Mouse (Mus musculus) right cerebral cortex, postnatal 10 days (tissue): ENCODE measurements around the gene Khsrp.
A peak's percentile ranks its signal among the peaks of the same experiment; 100 is the strongest.

Experiments used
- DNase-seq, 2 experiments: peaks; one replicate each; pipeline ENCODE4 v3.0.0; 2021; ENCODE audit warnings: low spot score in 2 of 2

The Khsrp gene

GRCm38 (mm10) chr17:56988921-56989430 is 42.3 kb downstream of the Khsrp start:
- DNase-seq = peak; percentile 22 to 32

DNA sequence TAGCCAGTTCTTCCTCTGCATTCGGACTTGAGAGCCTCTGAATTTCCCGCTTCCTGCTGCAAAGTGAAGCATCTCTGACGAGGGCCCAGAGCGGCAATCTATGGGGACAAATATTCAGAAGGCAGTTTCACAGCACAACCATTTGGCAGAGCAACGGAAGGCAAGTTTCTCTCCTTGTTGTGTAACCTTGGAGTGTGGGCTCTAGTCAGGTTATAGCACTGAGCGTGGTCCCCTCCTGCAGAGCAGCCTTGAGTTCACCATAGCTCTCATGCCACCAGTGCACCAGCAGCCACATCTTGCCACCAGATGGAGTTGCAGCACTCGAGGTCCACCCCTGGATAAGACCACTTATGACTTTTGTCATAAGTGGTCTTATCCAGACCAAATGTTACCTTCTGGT is 42.9 kb downstream of the Khsrp start:
- peak; percentile 20 to 22 for DNase-seq

- peak in 1 of 2 experiments; percentile 9 for DNase-seq
These were observed 45.1 kb downstream of the Khsrp start for GRCm38 (mm10) chr17:56986105-56986805.

DNA sequence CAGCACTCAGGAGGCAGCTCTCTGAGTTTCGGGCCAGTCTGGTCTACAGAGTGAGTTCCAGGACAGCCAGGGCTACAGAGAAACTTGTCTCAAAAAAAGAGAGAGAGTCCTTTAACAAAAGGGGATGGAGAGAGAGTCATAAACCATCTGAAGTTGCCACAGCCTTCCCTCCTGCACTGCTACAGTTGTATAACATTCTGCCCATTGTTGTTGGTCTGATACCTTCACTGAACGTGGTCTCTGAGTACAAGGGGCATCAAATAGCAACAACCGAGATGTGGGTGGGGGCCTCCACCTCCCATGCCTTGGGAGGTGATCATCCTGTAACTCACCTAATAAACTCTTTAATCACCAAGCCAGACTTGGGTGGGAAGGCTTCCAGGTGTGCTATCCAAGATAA is 45.7 kb downstream of the Khsrp start:
- peak in 1 of 2 experiments; percentile 7 for DNase-seq

DNA sequence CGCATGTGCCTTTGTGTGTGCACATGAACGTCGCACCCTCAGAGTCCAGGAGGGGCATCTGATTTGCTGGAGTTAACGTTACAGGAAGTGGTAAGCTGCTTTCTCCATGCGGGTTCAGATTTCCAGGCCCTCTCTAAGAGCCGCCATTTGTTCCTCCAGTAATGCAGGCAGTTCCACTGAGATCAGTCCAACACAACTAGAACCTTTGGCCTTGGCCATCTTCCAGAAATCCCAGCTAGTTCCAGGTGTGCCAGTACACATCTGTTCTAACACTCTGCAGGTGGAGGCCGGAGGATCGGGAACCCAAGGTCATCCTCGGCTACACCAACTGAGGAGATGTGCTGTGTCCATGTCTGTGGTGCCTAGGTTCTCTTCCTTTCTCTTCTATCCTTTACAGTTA is 46.4 kb downstream of the Khsrp start:
- peak in 1 of 2 experiments; percentile 25 for DNase-seq

DNA sequence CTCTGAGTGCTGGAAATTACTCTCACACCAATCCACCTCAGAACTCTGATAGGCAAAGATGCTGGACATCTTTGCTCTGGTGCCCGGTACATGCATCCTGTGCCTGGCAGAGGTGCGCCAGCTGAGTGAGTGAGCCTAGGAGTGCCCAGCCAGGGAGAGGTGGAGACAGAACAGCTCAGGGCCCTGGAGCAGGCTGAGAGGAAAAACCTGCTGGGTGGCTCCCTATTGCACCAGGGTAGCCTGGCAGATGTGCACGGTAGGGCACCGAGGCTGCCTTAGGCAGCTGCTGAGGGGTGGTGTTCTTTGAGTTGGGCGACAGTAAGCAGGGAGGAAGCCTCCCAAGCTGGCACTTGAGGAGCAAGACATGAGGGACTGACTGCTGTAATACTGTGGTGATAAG is 49.3 kb downstream of the Khsrp start, which contains the start of gene Acer1:
Acer1 (minus strand) TSS at position 114 of the 400 bp plus-strand sequence.
- peak in 1 of 2 experiments; percentile 6 for DNase-seq

- DNase-seq = no peak
These were observed 50.3 kb downstream of the Khsrp start for GRCm38 (mm10) chr17:56981049-56981448.

DNA sequence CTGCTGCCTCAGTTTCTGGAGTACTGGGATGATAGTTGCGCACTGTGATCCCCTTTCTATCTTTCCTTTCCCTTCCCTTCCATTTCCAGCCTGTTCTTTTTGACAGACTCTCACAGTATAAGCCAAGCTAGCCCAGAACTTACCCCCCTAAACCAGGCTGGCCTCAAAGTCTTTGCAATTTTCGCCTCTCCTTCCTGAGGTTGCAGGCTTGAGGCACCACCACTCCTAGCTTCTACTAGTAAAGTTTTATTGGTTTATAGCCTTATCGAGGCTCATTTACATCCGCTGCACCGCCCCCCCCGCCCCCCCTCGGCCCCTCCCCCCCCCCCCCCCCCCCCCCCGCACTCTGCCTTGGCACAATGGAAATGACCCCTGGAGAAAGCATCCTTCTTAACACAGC is 51.8 kb downstream of the Khsrp start:
- DNase-seq = no peak

DNA sequence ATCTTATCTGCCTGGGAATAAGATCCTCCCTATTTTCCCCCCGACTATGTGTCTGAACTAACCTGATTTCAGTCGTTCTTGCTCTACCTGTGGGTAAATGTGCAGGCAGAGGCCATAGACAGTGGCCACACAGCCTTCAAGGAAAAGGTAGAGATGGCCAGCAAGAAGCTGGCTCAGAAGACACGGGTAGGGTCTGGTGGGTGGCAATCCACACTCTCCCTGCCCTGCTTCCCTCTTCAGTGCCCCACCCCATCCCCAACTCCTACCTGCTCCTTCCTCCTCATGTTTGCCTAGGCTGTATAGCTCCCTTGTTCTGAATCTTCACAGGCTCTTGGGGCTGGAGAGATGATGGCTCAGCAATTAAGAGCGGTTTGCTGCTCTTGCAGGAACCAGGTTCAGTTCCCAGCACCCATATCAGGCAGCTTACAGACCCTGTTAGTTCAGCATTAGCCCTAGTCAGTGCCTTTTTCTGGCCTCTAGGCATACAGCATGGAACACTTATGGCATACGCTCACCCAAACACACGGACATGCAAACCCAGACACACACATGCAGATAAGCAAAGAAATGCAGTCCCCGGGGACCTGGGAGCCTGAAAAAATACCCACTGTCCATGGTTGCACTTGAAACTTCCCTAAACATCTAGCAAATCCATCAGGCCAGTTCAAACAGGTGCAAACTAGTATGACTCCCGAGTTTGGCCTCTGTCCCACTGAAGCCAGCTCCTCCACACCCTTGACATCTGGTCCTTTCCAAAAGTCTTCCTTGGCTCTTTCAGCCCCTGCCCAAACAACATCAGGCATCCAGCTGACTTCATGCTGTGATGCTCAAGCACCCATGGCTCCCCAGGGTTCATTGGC is 54.6 kb downstream of the Khsrp start:
- peak in 1 of 2 experiments; percentile 17 for DNase-seq

DNA sequence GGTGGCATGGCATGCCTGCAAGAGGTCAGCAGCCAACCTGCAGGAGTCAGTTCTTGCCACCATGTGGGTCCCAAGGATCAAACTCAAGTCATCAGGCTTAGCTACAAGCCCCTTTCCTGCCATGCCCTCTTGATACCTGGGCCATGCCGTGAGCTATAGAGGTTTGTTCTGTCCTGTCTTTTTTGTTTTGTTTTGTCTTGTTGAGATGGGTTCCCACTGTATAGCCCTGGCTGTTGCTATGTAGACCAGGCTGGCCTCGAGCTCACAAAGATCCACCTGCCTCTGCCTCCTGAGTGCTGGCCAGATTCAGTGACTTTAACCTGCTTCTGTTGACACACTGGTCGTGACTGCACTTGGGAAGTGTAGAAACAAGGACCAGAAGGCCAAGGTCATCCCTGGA is 55.9 kb downstream of the Khsrp start:
- DNase-seq = no peak

GRCm38 (mm10) chr17:56974708-56975240 is 56.5 kb downstream of the Khsrp start:
- DNase-seq = no peak

GRCm38 (mm10) chr17:56973956-56974707 is 57.2 kb downstream of the Khsrp start:
- DNase-seq = no peak
